Mouse (Mus musculus): ENCODE data around the gene Plpp1. TPM values are rescaled to one million over a fixed set of nuclear protein-coding genes. Genes with fewer than 3 reads are reported as not detected.

Gene Plpp1
- polyA plus RNA-seq, 1 experiment from 2014 or later = 29.6 TPM

GRCm38 (mm10) chr13:112887234-112887633 lies 86.6 kb downstream of the Plpp1 start:
- Histone ChIP-seq H3K9me3 (no peaks in the 10 kb centered on the region), H3K36me3 (peaks cover 71% of the 10 kb centered on the region), H3K27ac (no peak overlapping the region), H3K9ac (no peak overlapping the region), H3K27me3 (replicated peaks) (no peaks in the 10 kb centered on the region), H3K4me3 (no peak overlapping the region), H3K4me2 (replicated peaks) (no peak overlapping the region), H3K4me1 (no peaks in the 10 kb centered on the region)
- ATAC-seq (ENCODE audit: low FRiP score, low read depth) = no peak
- 94% methylated on average over 12 of the region's 12 CpGs for WGBS

GRCm38 (mm10) chr13:112902176-112902575 lies 101.6 kb downstream of the Plpp1 start:
- WGBS = 88% methylated on average over 3 of the region's 3 CpGs
- Histone ChIP-seq H3K9ac (no peak overlapping the region), H3K4me3 (no peak overlapping the region), H3K4me1 (no peaks in the 10 kb centered on the region), H3K36me3 (peaks cover 57% of the 10 kb centered on the region), H3K4me2 (replicated peaks) (no peak overlapping the region), H3K27me3 (replicated peaks) (no peaks in the 10 kb centered on the region), H3K9me3 (no peaks in the 10 kb centered on the region), H3K27ac (no peak overlapping the region)
- ATAC-seq (ENCODE audit: low FRiP score, low read depth) = no peak

GRCm38 (mm10) chr13:112909663-112910062 lies 109.1 kb downstream of the Plpp1 start:
- peaks cover 28% of the 10 kb centered on the region for H3K36me3 ChIP-seq
- H3K4me3 ChIP-seq = no peak overlapping the region
- H3K9me3 ChIP-seq = no peaks in the 10 kb centered on the region
- H3K27ac ChIP-seq = no peak overlapping the region
- no peaks in the 10 kb centered on the region for H3K27me3 ChIP-seq (replicated peaks)
- H3K9ac ChIP-seq = no peak overlapping the region
- ATAC-seq (ENCODE audit: low FRiP score, low read depth) = no peak
- 73% methylated on average over 4 of the region's 4 CpGs for WGBS
- no peak overlapping the region for H3K4me2 ChIP-seq (replicated peaks)
- H3K4me1 ChIP-seq = no peaks in the 10 kb centered on the region

- H3K4me3 ChIP-seq = no peak overlapping the region
- H3K4me2 ChIP-seq (replicated peaks) = no peak overlapping the region
- H3K4me1 ChIP-seq = no peaks in the 10 kb centered on the region
- no peaks in the 10 kb centered on the region for H3K27me3 ChIP-seq (replicated peaks)
- H3K36me3 ChIP-seq = peaks cover 25% of the 10 kb centered on the region
- no peaks in the 10 kb centered on the region for H3K9me3 ChIP-seq
- no peak overlapping the region for H3K9ac ChIP-seq
- ATAC-seq (ENCODE audit: low FRiP score, low read depth) = no peak
- WGBS = 90% methylated on average over 4 of the region's 4 CpGs
- H3K27ac ChIP-seq = no peak overlapping the region
These were observed 109.8 kb downstream of the Plpp1 start for GRCm38 (mm10) chr13:112910434-112910833.

Other genes with a start within 250 kb of the Plpp1 start
- gene Il31ra, start 206.4 kb upstream of the Plpp1 start, polyA plus RNA-seq (2016; fragmentation: Nextera tagmentation; extraction: Ambion mirVana) = 0.09 and 0.16 TPM in 2 replicates
- gene Ddx4, start 148.3 kb upstream of the Plpp1 start, polyA plus RNA-seq (2016; fragmentation: Nextera tagmentation; extraction: Ambion mirVana) = 0.59 and 0.70 TPM in 2 replicates
- 23.8 and 24.7 TPM in 2 replicates for gene Slc38a9, start 140.0 kb upstream of the Plpp1 start, polyA plus RNA-seq (2016; fragmentation: Nextera tagmentation; extraction: Ambion mirVana)
- 80.6 and 88.9 TPM in 2 replicates for gene Mtrex, start 126.6 kb downstream of the Plpp1 start, polyA plus RNA-seq (2016; fragmentation: Nextera tagmentation; extraction: Ambion mirVana)
- gene Dhx29, start 126.7 kb downstream of the Plpp1 start, polyA plus RNA-seq (2016; fragmentation: Nextera tagmentation; extraction: Ambion mirVana) = 36.6 and 39.6 TPM in 2 replicates
- 0.17 and 0.32 TPM in 2 replicates for gene Ccno, start 187.0 kb downstream of the Plpp1 start, polyA plus RNA-seq (2016; fragmentation: Nextera tagmentation; extraction: Ambion mirVana)
- gene Mcidas, start 193.1 kb downstream of the Plpp1 start, polyA plus RNA-seq (2016; fragmentation: Nextera tagmentation; extraction: Ambion mirVana) = 0.08 TPM in 1 of 2 replicates, not detected in the other
- not detected in 2 replicates for gene Cdc20b, start 234.3 kb downstream of the Plpp1 start, polyA plus RNA-seq (2016; fragmentation: Nextera tagmentation; extraction: Ambion mirVana)
- 91.5 and 93.3 TPM in 2 replicates for gene Gpx8, start 245.6 kb downstream of the Plpp1 start, polyA plus RNA-seq (2016; fragmentation: Nextera tagmentation; extraction: Ambion mirVana)